ENCODE assay signal across 8 mouse cellular contexts in the genomic region with DNA sequence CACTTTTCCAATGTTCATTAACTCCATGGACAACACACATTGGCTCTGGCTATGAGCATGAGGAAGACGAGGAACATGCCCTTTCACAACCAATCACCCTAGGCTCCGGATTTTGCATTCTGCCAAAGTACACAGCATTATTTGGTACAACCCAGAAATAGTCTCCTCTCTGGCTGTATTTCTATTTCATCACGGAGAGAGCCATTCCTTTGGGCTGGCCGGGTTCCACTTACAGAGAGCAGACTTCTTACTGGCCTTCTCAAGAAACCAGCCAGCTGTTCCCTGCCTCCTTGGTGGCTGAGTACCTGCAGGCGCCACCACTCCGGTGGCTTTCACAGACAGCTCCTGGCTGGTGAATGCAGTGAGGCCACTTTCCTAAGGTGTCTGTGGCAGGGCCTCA. TPM values are rescaled to one million over a fixed set of nuclear protein-coding genes. Genes with fewer than 3 reads are reported as not detected.
A peak's percentile ranks its signal among the peaks of the same experiment; 100 is the strongest.
DNase-seq lines count a peak whose midpoint lies in the region; ATAC-seq and TF ChIP-seq lines count a peak whose summit lies in the region.

Gene Slc16a11 (plus strand): TSS at position 330 of the 400 bp plus-strand sequence.

- H3K9ac ChIP-seq in heart, postnatal 0 days (replicated peaks; ENCODE audit: low read depth, low read length), result no peak within 1 kb of the TSS
- H3K9ac ChIP-seq in lung, embryonic 16.5 days (ENCODE audit: low read length), result no peak within 1 kb of the TSS

- no peaks in the 10 kb centered on the region for H3K36me3 ChIP-seq in heart, postnatal 0 days (replicated peaks; ENCODE audit: control insufficient read depth, insufficient read depth, low read length)
- H3K36me3 ChIP-seq in lung, embryonic 16.5 days (ENCODE audit: control insufficient read depth, insufficient read depth, low read length), result no peaks in the 10 kb centered on the region

- 56% methylated on average over 6 of the region's 6 CpGs for WGBS in heart, postnatal 0 days
- WGBS in lung, embryonic 16.5 days, result 50% methylated on average over 6 of the region's 6 CpGs

- H3K4me1 ChIP-seq in heart, postnatal 0 days (ENCODE audit: control insufficient read depth, insufficient read depth), result 0 out of 2 replicates have a peak, but pooled peaks cover 7% of the 10 kb centered on the region
- peaks cover 14% of the 10 kb centered on the region for H3K4me1 ChIP-seq in lung, embryonic 16.5 days (replicated peaks; ENCODE audit: control insufficient read depth, insufficient read depth, low read length)

- ATAC-seq in heart, postnatal 0 days (ENCODE audit: insufficient read depth, low read depth), result no peak
- 0 out of 2 replicates have a peak, but pooled peaks have one; percentile 6 for ATAC-seq in lung, embryonic 16.5 days (ENCODE audit: low read depth)
- ATAC-seq in monocyte, adult 5-6 weeks (replicated peaks; ENCODE audit: insufficient number of reproducible peaks, low FRiP score, low TSS enrichment, poor library complexity, severe bottlenecking), result no peak

- H3K9me3 ChIP-seq in heart, postnatal 0 days (replicated peaks; ENCODE audit: control insufficient read depth, low read length), result no peaks in the 10 kb centered on the region
- H3K9me3 ChIP-seq in lung, embryonic 16.5 days (ENCODE audit: control insufficient read depth, low read length), result no peaks in the 10 kb centered on the region

- H3K27ac ChIP-seq in heart, postnatal 0 days (ENCODE audit: low read depth), result no peak within 1 kb of the TSS
- H3K27ac ChIP-seq in lung, embryonic 16.5 days (ENCODE audit: low read length), result no peak within 1 kb of the TSS

- intact Hi-C loops in heart, postnatal 25 days (cut with DNase I), result loop anchor here (2.0 to 10.0 kb wide), 2 partner anchors 158 to 278 kb away; partner anchors contain the start of genes Asgr1 and Ybx2

- H3K4me2 ChIP-seq in heart, postnatal 0 days (ENCODE audit: low read depth, low read length), result peak within 1 kb of the TSS; percentile 61
- peak within 1 kb of the TSS; percentile 54 for H3K4me2 ChIP-seq in lung, embryonic 16.5 days (ENCODE audit: low read depth, low read length)

- no peak for TF ChIP-seq EP300 in heart, postnatal 0 days (IDR thresholded peaks at IDR 0.05; ENCODE audit: low read depth)

- H3K4me3 ChIP-seq in heart, postnatal 0 days (ENCODE audit: low read depth, low read length), result 0 out of 2 replicates have a peak within 1 kb of the TSS, but pooled peaks have one; percentile 37
- H3K4me3 ChIP-seq in lung, embryonic 16.5 days (ENCODE audit: low read length), result no peak within 1 kb of the TSS; the same call in 1 of the 2 replicates

- no peak for DNase-seq in heart, postnatal 0 days (ENCODE audit: low spot score)
- no peak for DNase-seq in heart, postnatal 25 days (ENCODE audit: low spot score)
- peak; percentile 20 to 46 for DNase-seq in cerebellum, postnatal 10 days
- DNase-seq in kidney, adult 9 months, result peak; percentile 47
- DNase-seq in testis, postnatal 14 days (ENCODE audit: low spot score), result no peak
- DNase-seq in urinary bladder, postnatal 36 days (ENCODE audit: low spot score in 2 of 2), result no peak

- peaks cover 52% of the 10 kb centered on the region for H3K27me3 ChIP-seq in heart, postnatal 0 days (ENCODE audit: control insufficient read depth, insufficient read depth, low read length)
- H3K27me3 ChIP-seq in lung, embryonic 16.5 days (ENCODE audit: control insufficient read depth, insufficient read depth, low read depth, low read length), result peaks cover 35% of the 10 kb centered on the region

- no peak for TF ChIP-seq CTCF in heart, postnatal 0 days (IDR thresholded peaks at IDR 0.05; ENCODE audit: low read depth)

RNA-seq across cellular contexts. Expression of gene Slc16a11, which starts in this region (rescaled TPM):
- 3.1 TPM in 1 of 2 replicates, not detected in the other for total RNA-seq in heart, postnatal 0 days (2014; rRNA removed; ENCODE audit: low replicate concordance)
- polyA plus RNA-seq in heart, postnatal 0 days (2015; fragmentation: Nextera tagmentation; extraction: Ambion mirVana), result 0.25 and 0.58 TPM in 2 replicates
- total RNA-seq in heart, postnatal 25 days (2021), result under 1 TPM in 1 of 2 experiments, not detected in 1; 0.45 TPM
- polyA plus RNA-seq in lung, embryonic 16.5 days (2015; fragmentation: Nextera tagmentation; extraction: Ambion mirVana), result 0.48 and 1.1 TPM in 2 replicates
- total RNA-seq in monocyte, adult 5-6 weeks (2017), result not detected in 3 replicates

Comparison
In these comparisons a context has a peak if more than half of its experiments do, and no peak if none do; other contexts are left out.
1. DNase-seq: peak in cerebellum, postnatal 10 days (2 of 2) and kidney, adult 9 months (single experiment); none in heart, postnatal 0 days (single experiment), heart, postnatal 25 days (single experiment), testis, postnatal 14 days (single experiment) and urinary bladder, postnatal 36 days (0 of 2).